ENCODE assay signal across 8 mouse cellular contexts in the genomic region with DNA sequence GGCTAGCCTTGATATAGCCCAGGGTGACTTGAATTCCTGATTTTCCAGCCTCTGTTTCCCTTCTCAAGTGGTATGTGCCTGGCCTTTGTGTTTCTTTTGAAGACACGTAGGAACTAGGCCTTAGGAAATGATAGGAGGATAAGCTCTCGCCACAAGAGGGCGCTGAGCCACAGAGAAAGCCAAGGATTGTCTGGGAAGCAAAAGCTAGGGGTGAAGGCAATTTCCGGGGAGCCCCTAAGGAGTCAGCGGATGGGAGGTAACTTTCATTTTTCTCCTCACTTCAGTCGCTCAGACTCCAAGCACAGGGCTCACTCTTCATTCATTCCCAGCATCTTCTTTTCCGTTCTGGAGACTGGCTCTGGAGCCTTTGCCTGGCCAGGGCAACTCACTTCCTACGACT. TPM values are rescaled to one million over a fixed set of nuclear protein-coding genes. Genes with fewer than 3 reads are reported as not detected.
DNase-seq lines count a peak whose midpoint lies in the region; ATAC-seq and TF ChIP-seq lines count a peak whose summit lies in the region.

No protein-coding gene starts in this region.

- no peak overlapping the region for H3K4me2 ChIP-seq in midbrain, embryonic 16.5 days (ENCODE audit: low read length)
- H3K4me2 ChIP-seq in intestine, embryonic 16.5 days (ENCODE audit: low read depth, low read length): peak overlapping the region; percentile 33; the same call in 1 of the 2 replicates
- no peak overlapping the region for H3K4me2 ChIP-seq in midbrain, postnatal 0 days (ENCODE audit: low read depth, low read length, poor library complexity, severe bottlenecking)

- TF ChIP-seq CTCF in cortical plate, adult 2 months (IDR thresholded peaks at IDR 0.05; ENCODE audit: extremely low read depth, insufficient read depth, low read length): peak; percentile 94
- peak; percentile 84 for TF ChIP-seq CTCF in midbrain, postnatal 0 days (IDR thresholded peaks at IDR 0.05)

- no peak overlapping the region for H3K27ac ChIP-seq in midbrain, embryonic 10.5 days (replicated peaks)
- H3K27ac ChIP-seq in midbrain, embryonic 16.5 days (ENCODE audit: low read length): no peak overlapping the region
- H3K27ac ChIP-seq in cortical plate, adult 2 months (ENCODE audit: insufficient read depth, low read length): no peak overlapping the region
- H3K27ac ChIP-seq in intestine, embryonic 16.5 days (ENCODE audit: low read length): no peak overlapping the region
- H3K27ac ChIP-seq in midbrain, postnatal 0 days (ENCODE audit: low read depth, low read length): no peak overlapping the region

- peaks cover 3% of the 10 kb centered on the region; the same call in 1 of the 2 replicates for H3K36me3 ChIP-seq in midbrain, embryonic 10.5 days
- H3K36me3 ChIP-seq in midbrain, embryonic 16.5 days (ENCODE audit: control insufficient read depth, insufficient read depth, low read length): no peaks in the 10 kb centered on the region
- H3K36me3 ChIP-seq in intestine, embryonic 16.5 days (ENCODE audit: control insufficient read depth, insufficient read depth, low read length): no peaks in the 10 kb centered on the region
- no peaks in the 10 kb centered on the region for H3K36me3 ChIP-seq in midbrain, postnatal 0 days (ENCODE audit: insufficient read depth, low read length)

- DNase-seq in midbrain, embryonic 10.5 days (ENCODE audit: low spot score): peak; percentile 75
- DNase-seq in gastrocnemius, postnatal 25 days: peak; percentile 60
- peak; percentile 48 to 76 for DNase-seq in left cerebral cortex, postnatal 36 days (ENCODE audit: low spot score in 2 of 2)
- peak; percentile 84 for DNase-seq in midbrain, postnatal 0 days (ENCODE audit: low spot score)
- DNase-seq in spleen, postnatal 36 days (ENCODE audit: low spot score in 2 of 2): peak; percentile 44 to 56

- H3K9ac ChIP-seq in midbrain, embryonic 16.5 days (ENCODE audit: low read depth, low read length): no peak overlapping the region
- peak overlapping the region; percentile 45; the same call in 1 of the 2 replicates for H3K9ac ChIP-seq in intestine, embryonic 16.5 days (ENCODE audit: low read depth, low read length)
- no peak overlapping the region for H3K9ac ChIP-seq in midbrain, postnatal 0 days (replicated peaks; ENCODE audit: low read length, poor library complexity, severe bottlenecking)

- H3K27me3 ChIP-seq in midbrain, embryonic 10.5 days (ENCODE audit: low read depth, poor library complexity, severe bottlenecking): no peaks in the 10 kb centered on the region
- H3K27me3 ChIP-seq in midbrain, embryonic 16.5 days (ENCODE audit: control insufficient read depth, insufficient read depth, low read depth, low read length): no peaks in the 10 kb centered on the region
- no peaks in the 10 kb centered on the region for H3K27me3 ChIP-seq in intestine, embryonic 16.5 days (replicated peaks; ENCODE audit: control insufficient read depth, insufficient read depth, low read length)
- no peaks in the 10 kb centered on the region for H3K27me3 ChIP-seq in midbrain, postnatal 0 days (ENCODE audit: insufficient read depth, low read length)

- intact Hi-C loops in left cerebral cortex, postnatal 36 days (cut with DNase I): loop anchor here (2.0 kb wide), 2 partner anchors 142 to 732 kb away; no protein-coding TSS in a partner anchor

- no peaks in the 10 kb centered on the region for H3K4me1 ChIP-seq in midbrain, embryonic 10.5 days
- H3K4me1 ChIP-seq in midbrain, embryonic 16.5 days (ENCODE audit: control insufficient read depth, insufficient read depth, low read length): no peaks in the 10 kb centered on the region
- peaks cover 4% of the 10 kb centered on the region; the same call in 1 of the 2 replicates for H3K4me1 ChIP-seq in cortical plate, adult 2 months (ENCODE audit: control insufficient read depth, insufficient read depth, low read length)
- no peaks in the 10 kb centered on the region for H3K4me1 ChIP-seq in intestine, embryonic 16.5 days (ENCODE audit: control insufficient read depth, insufficient read depth, low read length)
- H3K4me1 ChIP-seq in midbrain, postnatal 0 days (ENCODE audit: insufficient read depth, low read length): no peaks in the 10 kb centered on the region

- WGBS in midbrain, embryonic 10.5 days: 30% methylated on average over 8 of the region's 8 CpGs
- 29% methylated on average over 8 of the region's 8 CpGs for WGBS in midbrain, embryonic 16.5 days
- 28% methylated on average over 8 of the region's 8 CpGs for WGBS in intestine, embryonic 16.5 days
- 30% methylated on average over 8 of the region's 8 CpGs for WGBS in midbrain, postnatal 0 days

- ATAC-seq in midbrain, embryonic 16.5 days: no peak
- peak; percentile 69 for ATAC-seq in intestine, embryonic 16.5 days
- ATAC-seq in midbrain, postnatal 0 days (ENCODE audit: low FRiP score): no peak; the same call in 1 of the 2 replicates

- H3K9me3 ChIP-seq in midbrain, embryonic 10.5 days (replicated peaks): 0 out of 2 replicates have a peak, but pooled peaks cover 7% of the 10 kb centered on the region
- H3K9me3 ChIP-seq in midbrain, embryonic 16.5 days (replicated peaks; ENCODE audit: control insufficient read depth, low read length, poor library complexity, severe bottlenecking): no peaks in the 10 kb centered on the region
- no peaks in the 10 kb centered on the region for H3K9me3 ChIP-seq in intestine, embryonic 16.5 days (ENCODE audit: control insufficient read depth, low read length)
- no peaks in the 10 kb centered on the region for H3K9me3 ChIP-seq in midbrain, postnatal 0 days (ENCODE audit: low read length)

- no peak for TF ChIP-seq POLR2A in cortical plate, adult 2 months (IDR thresholded peaks at IDR 0.05; ENCODE audit: extremely low read depth, insufficient read depth, low read length)

- no peak overlapping the region for H3K4me3 ChIP-seq in midbrain, embryonic 10.5 days
- no peak overlapping the region for H3K4me3 ChIP-seq in midbrain, embryonic 16.5 days (ENCODE audit: low read depth, low read length)
- H3K4me3 ChIP-seq in cortical plate, adult 2 months (ENCODE audit: insufficient read depth, low read length): no peak overlapping the region
- H3K4me3 ChIP-seq in intestine, embryonic 16.5 days (ENCODE audit: low read length): peak overlapping the region; percentile 21
- no peak overlapping the region for H3K4me3 ChIP-seq in midbrain, postnatal 0 days (ENCODE audit: low read depth, low read length)

RNA-seq across cellular contexts. Expression of a gene that starts 27.2 kb away (rescaled TPM):
- 12.8 and 14.1 TPM in 2 replicates for polyA plus RNA-seq in midbrain, embryonic 10.5 days (2016; fragmentation: Nextera tagmentation; extraction: Ambion mirVana)
- 33.6 and 33.7 TPM in 2 replicates for polyA plus RNA-seq in midbrain, embryonic 16.5 days (2015; fragmentation: Nextera tagmentation; extraction: Ambion mirVana)
- polyA plus RNA-seq in cortical plate, adult 2 months (2012; rRNA removed): 21.0 and 21.7 TPM in 2 replicates
- 1 to 10 TPM; 7.3 to 8.3 TPM for total RNA-seq in gastrocnemius, postnatal 25 days (2021)
- 23.7 and 25.0 TPM in 2 replicates for polyA plus RNA-seq in intestine, embryonic 16.5 days (2015; fragmentation: Nextera tagmentation; extraction: Ambion mirVana)
- 10 to 100 TPM; 18.8 to 25.5 TPM for total RNA-seq in left cerebral cortex, postnatal 36 days (2021)
- 24.2 and 28.6 TPM in 2 replicates for total RNA-seq in midbrain, postnatal 0 days (2014; rRNA removed)
- 29.5 and 30.9 TPM in 2 replicates for polyA plus RNA-seq in midbrain, postnatal 0 days (2015; fragmentation: Nextera tagmentation; extraction: Ambion mirVana)

RNA-seq across cellular contexts. Expression of a gene that starts 49.8 kb away (rescaled TPM):
- polyA plus RNA-seq in midbrain, embryonic 10.5 days (2016; fragmentation: Nextera tagmentation; extraction: Ambion mirVana): 2.8 TPM in 2 replicates
- 2.6 and 2.7 TPM in 2 replicates for polyA plus RNA-seq in midbrain, embryonic 16.5 days (2015; fragmentation: Nextera tagmentation; extraction: Ambion mirVana)
- polyA plus RNA-seq in cortical plate, adult 2 months (2012; rRNA removed): 63.4 and 65.4 TPM in 2 replicates
- total RNA-seq in gastrocnemius, postnatal 25 days (2021): 100 to 1,000 TPM; 131 to 158 TPM
- polyA plus RNA-seq in intestine, embryonic 16.5 days (2015; fragmentation: Nextera tagmentation; extraction: Ambion mirVana): 1.8 and 2.0 TPM in 2 replicates
- total RNA-seq in left cerebral cortex, postnatal 36 days (2021): 100 to 1,000 TPM; 138 to 141 TPM
- 11.7 and 16.1 TPM in 2 replicates for total RNA-seq in midbrain, postnatal 0 days (2014; rRNA removed)
- 1.1 and 2.7 TPM in 2 replicates for polyA plus RNA-seq in midbrain, postnatal 0 days (2015; fragmentation: Nextera tagmentation; extraction: Ambion mirVana)

Comparison
In these comparisons a context has a peak if more than half of its experiments do, and no peak if none do; other contexts are left out.
1. RNA of a gene that starts 49.8 kb away (polyA plus RNA-seq): 63.4 to 65.4 TPM in cortical plate, adult 2 months; 2.8 TPM in midbrain, embryonic 10.5 days, 1.1 to 2.7 TPM in midbrain, postnatal 0 days, 2.6 to 2.7 TPM in midbrain, embryonic 16.5 days and 1.8 to 2.0 TPM in intestine, embryonic 16.5 days; every median in the first group is over 10 times any median in the second.
2. Peak in every context shown above with its lines, with median percentiles within 50 percentile points of each other: DNase-seq.